Mouse (Mus musculus): ENCODE measurements around the gene 4921524J17Rik. TPM values are rescaled to one million over a fixed set of nuclear protein-coding genes. Genes with fewer than 3 reads are reported as not detected.

4921524J17Rik gene
- total RNA-seq, 2 experiments from 2014 or later = 20.0 to 23.3 TPM

GRCm38 (mm10) chr8:85445936-85446685, 13.5 kb upstream of the 4921524J17Rik start:
- no peak for DNase-seq
- intact Hi-C loops (cut with DNase I) = no loop called here

- intact Hi-C loops (cut with DNase I) = no loop called here
- no peak for DNase-seq
Measured at GRCm38 (mm10) chr8:85444092-85444491, 11.5 kb upstream of the 4921524J17Rik start.

GRCm38 (mm10) chr8:85441564-85441963, 8.9 kb upstream of the 4921524J17Rik start:
- intact Hi-C loops (cut with DNase I) = no loop called here
- DNase-seq = no peak

- intact Hi-C loops (cut with DNase I) = no loop called here
- DNase-seq = no peak
Measured at GRCm38 (mm10) chr8:85435736-85436135, 3.1 kb upstream of the 4921524J17Rik start.

GRCm38 (mm10) chr8:85434817-85435216, 2.2 kb upstream of the 4921524J17Rik start:
- intact Hi-C loops (cut with DNase I) = no loop called here

GRCm38 (mm10) chr8:85433017-85433393, 372 bp upstream of the 4921524J17Rik start:
- DNase-seq = no peak
- intact Hi-C loops (cut with DNase I) = no loop called here

More at GRCm38 (mm10) chr8:85434817-85435216, 2.2 kb upstream of the 4921524J17Rik start:
- no peak for DNase-seq

- DNase-seq = no peak
Measured at GRCm38 (mm10) chr8:85431281-85432167, 1.1 kb downstream of the 4921524J17Rik start.

GRCm38 (mm10) chr8:85430801-85431200, 1.8 kb downstream of the 4921524J17Rik start:
- DNase-seq = no peak
- intact Hi-C loops (cut with DNase I) = no loop called here

More at GRCm38 (mm10) chr8:85431281-85432167, 1.1 kb downstream of the 4921524J17Rik start:
- intact Hi-C loops (cut with DNase I) = no loop called here

GRCm38 (mm10) chr8:85429219-85429618, 3.4 kb downstream of the 4921524J17Rik start:
- DNase-seq = no peak
- intact Hi-C loops (cut with DNase I) = no loop called here

- DNase-seq = no peak
- intact Hi-C loops (cut with DNase I) = no loop called here
Measured at GRCm38 (mm10) chr8:85427026-85427425, 5.6 kb downstream of the 4921524J17Rik start.

- intact Hi-C loops (cut with DNase I) = no loop called here
- no peak for DNase-seq
Measured at GRCm38 (mm10) chr8:85421329-85421728, 11.3 kb downstream of the 4921524J17Rik start.

- DNase-seq = no peak
- intact Hi-C loops (cut with DNase I) = no loop called here
Measured at GRCm38 (mm10) chr8:85408526-85408925, 24.1 kb downstream of the 4921524J17Rik start.

GRCm38 (mm10) chr8:85408053-85408505, 24.6 kb downstream of the 4921524J17Rik start:
- no peak for DNase-seq
- intact Hi-C loops (cut with DNase I) = no loop called here

- no peak for DNase-seq
- intact Hi-C loops (cut with DNase I) = no loop called here
Measured at GRCm38 (mm10) chr8:85405961-85406360, 26.7 kb downstream of the 4921524J17Rik start.

- no peak for DNase-seq
Measured at GRCm38 (mm10) chr8:85405418-85405817, 27.2 kb downstream of the 4921524J17Rik start.

GRCm38 (mm10) chr8:85398548-85398947, 34.1 kb downstream of the 4921524J17Rik start:
- no peak for DNase-seq
- intact Hi-C loops (cut with DNase I) = no loop called here

More at GRCm38 (mm10) chr8:85405418-85405817, 27.2 kb downstream of the 4921524J17Rik start:
- intact Hi-C loops (cut with DNase I) = no loop called here

- intact Hi-C loops (cut with DNase I) = no loop called here
- peak; percentile 32 for DNase-seq
Measured at GRCm38 (mm10) chr8:85397508-85397907, 35.1 kb downstream of the 4921524J17Rik start.

GRCm38 (mm10) chr8:85396432-85397079, 36.1 kb downstream of the 4921524J17Rik start:
- intact Hi-C loops (cut with DNase I) = no loop called here
- DNase-seq = no peak

GRCm38 (mm10) chr8:85395681-85396431, 36.8 kb downstream of the 4921524J17Rik start:
- intact Hi-C loops (cut with DNase I) = no loop called here
- no peak for DNase-seq

- no peak for DNase-seq
- intact Hi-C loops (cut with DNase I) = no loop called here
Measured at GRCm38 (mm10) chr8:85395017-85395416, 37.6 kb downstream of the 4921524J17Rik start.

Measured in left cerebral cortex, postnatal 4 days (tissue).